Mouse (Mus musculus) mammary gland, adult 2 months (tissue): Measurements from ENCODE around the gene Pxt1. TPM values are rescaled to one million over a fixed set of nuclear protein-coding genes. Genes with fewer than 3 reads are reported as not detected.

Source experiments
- polyA plus RNA-seq: library from polyadenylated mRNA; depleted of rRNA; stranded (reverse); fragments of >200 nt; gene quantifications from 2 replicates; pipeline ENCODE4 v1.2.3, GENCODE M21; 2012; ENCODE audit warnings: low replicate concordance; rRNA removed

Pxt1 gene
- polyA plus RNA-seq, result 3.3 and 5.0 TPM in 2 replicates

GRCm38 (mm10) chr17:28943740-28944139, at the start of gene Pxt1:
Gene Pxt1 (minus strand): TSS chr17:28943840.

GRCm38 (mm10) chr17:28951831-28952799, 8.5 kb upstream of the Pxt1 start, which contains the start of gene Kctd20:
Gene Kctd20 (plus strand): TSS chr17:28951950.

GRCm38 (mm10) chr17:28915060-28915628, 28.5 kb downstream of the Pxt1 start, which contains the start of gene 4930539E08Rik:
Gene 4930539E08Rik (minus strand): TSS chr17:28915324.

Other genes with a start within 250 kb of the Pxt1 start
- gene AC170998.1, start 217.8 kb downstream of the Pxt1 start, polyA plus RNA-seq, result 0.61 and 0.99 TPM in 2 replicates
- gene Mapk13, start 174.5 kb downstream of the Pxt1 start, polyA plus RNA-seq, result 11.3 and 15.1 TPM in 2 replicates
- gene Brpf3, start 142.8 kb downstream of the Pxt1 start, polyA plus RNA-seq, result 32.5 and 36.3 TPM in 2 replicates
- 0.04 and 0.36 TPM in 2 replicates for gene Pnpla1, start 85.4 kb downstream of the Pxt1 start, polyA plus RNA-seq
- gene 4930539E08Rik, start 28.5 kb downstream of the Pxt1 start, polyA plus RNA-seq, result 0.27 and 0.68 TPM in 2 replicates
- 56.6 and 72.2 TPM in 2 replicates for gene Kctd20, start 8.1 kb upstream of the Pxt1 start, polyA plus RNA-seq
- gene Stk38, start 64.2 kb upstream of the Pxt1 start, polyA plus RNA-seq, result 118 and 185 TPM in 2 replicates
- 106 and 172 TPM in 2 replicates for gene Srsf3, start 88.8 kb upstream of the Pxt1 start, polyA plus RNA-seq
- 30.1 and 55.3 TPM in 2 replicates for gene Cdkn1a, start 147.1 kb upstream of the Pxt1 start, polyA plus RNA-seq
- 3.8 and 3.9 TPM in 2 replicates for gene Rab44, start 170.3 kb upstream of the Pxt1 start, polyA plus RNA-seq